Mouse (Mus musculus): Measurements from ENCODE around the gene Gm45062.

DNA sequence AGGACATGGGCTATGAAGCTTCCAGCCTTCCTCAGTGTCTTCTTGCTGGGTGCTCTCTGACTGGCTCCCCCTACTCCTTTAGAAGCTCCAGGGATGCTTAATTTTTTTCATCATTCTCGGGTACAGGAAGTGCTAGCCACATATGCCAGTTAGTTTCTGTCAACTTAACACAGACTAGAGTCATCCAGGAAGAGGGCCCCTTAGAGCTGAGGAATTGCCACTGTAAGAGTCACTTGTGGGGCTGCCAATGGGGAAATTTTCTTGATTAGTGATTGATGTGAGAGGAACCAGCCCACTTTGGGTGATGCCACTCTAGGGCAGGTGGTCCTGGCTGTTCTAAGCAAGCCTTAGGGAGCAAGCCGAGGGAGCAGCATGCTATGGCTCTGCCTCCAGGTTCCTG is 380.3 kb downstream of the Gm45062 start:
- TF ChIP-seq CTCF (IDR thresholded peaks at IDR 0.05), result no peak
- no peak for TF ChIP-seq EP300 (IDR thresholded peaks at IDR 0.05)
